Mouse (Mus musculus) heart, postnatal 0 days (tissue): ENCODE results near the gene Lmod1. TPM values are rescaled to one million over a fixed set of nuclear protein-coding genes. Genes with fewer than 3 reads are reported as not detected.
"Not testable (repeated sequence)": the region's sequence is repeated elsewhere in the genome, so short reads cannot be mapped to it uniquely, and the experiment has no call there.

Experiments used
- ATAC-seq: fragments of 200-750 bp; cut with Nextera tagmentation; 2 replicates; pipeline ENCODE4 v1.8.0; 2017; ENCODE audit warnings: low read depth, moderate number of reproducible peaks, moderate library complexity; ENCODE audit not compliant: insufficient read depth
- DNase-seq: peaks from one replicate; pipeline ENCODE4 v3.0.0-alpha.2; 2016; ENCODE audit warnings: low spot score
- H3K27ac ChIP-seq: fragments of 300-500 bp; sonication (generic); 2 replicates; pipeline ENCODE4 v1.5.1; 2014; ENCODE audit warnings: low read depth, mild to moderate bottlenecking
- H3K27me3 ChIP-seq: fragments of 300-500 bp; sonication (generic); 2 replicates; pipeline ENCODE4 v1.6.1; 2014; ENCODE audit warnings: low read length, mixed read lengths; ENCODE audit not compliant: control insufficient read depth, insufficient read depth
- H3K36me3 ChIP-seq: fragments of 300-500 bp; sonication (generic); replicated peaks from 2 replicates; pipeline ENCODE4 v1.6.1; 2014; ENCODE audit warnings: low read length, mixed read lengths; ENCODE audit not compliant: control insufficient read depth, insufficient read depth
- H3K4me1 ChIP-seq: fragments of 300-500 bp; sonication (generic); 2 replicates; pipeline ENCODE4 v1.6.1; 2014; ENCODE audit warnings: antibody characterized with exemption; ENCODE audit not compliant: control insufficient read depth, insufficient read depth
- H3K4me2 ChIP-seq: fragments of 300-500 bp; sonication (generic); 2 replicates; pipeline ENCODE4 v1.6.1; 2014; ENCODE audit warnings: low read depth, mild to moderate bottlenecking, low read length, moderate library complexity
- H3K4me3 ChIP-seq: fragments of 300-500 bp; sonication (generic); 2 replicates; pipeline ENCODE4 v1.5.1; 2014; ENCODE audit warnings: low read depth, low read length
- H3K9ac ChIP-seq: fragments of 300-500 bp; sonication (generic); replicated peaks from 2 replicates; pipeline ENCODE4 v1.6.1; 2014; ENCODE audit warnings: low read depth, low read length, mixed read lengths
- H3K9me3 ChIP-seq: fragments of 300-500 bp; sonication (generic); replicated peaks from 2 replicates; pipeline ENCODE4 v1.6.1; 2016; ENCODE audit warnings: low read length; ENCODE audit not compliant: control insufficient read depth
- CTCF ChIP-seq: IDR thresholded peaks from 2 replicates; pipeline ENCODE4 v1.5.1; 2016; ENCODE audit warnings: antibody characterized with exemption, control low read depth, low read depth
- EP300 ChIP-seq: IDR thresholded peaks from 2 replicates; pipeline ENCODE4 v1.6.1; 2016; ENCODE audit warnings: antibody characterized with exemption, low read depth
- WGBS: fragments of 180-500 bp; shearing (Covaris S2); extraction: QIAGEN DNeasy Blood & Tissue Kit; methylation state at CpG from one replicate; pipeline ENCODE4 v1.1.7; 2014; 5-methylcytosine and 5-hydroxymethylcytosine counted together
- polyA plus RNA-seq: library from polyadenylated mRNA; unstranded; fragments of >200 nt; fragmentation: Nextera tagmentation; extraction: Ambion mirVana; gene quantifications from 2 replicates; pipeline ENCODE4 v1.2.1, GENCODE M21; 2015
- total RNA-seq: library from RNA; depleted of rRNA; stranded (reverse); fragments of >200 nt; gene quantifications from 2 replicates; pipeline ENCODE4 v1.2.3, GENCODE M21; 2014; ENCODE audit warnings: low replicate concordance

Gene Lmod1
- total and polyA plus RNA-seq, 2 experiments from 2014 or later, result 1.3 to 7.5 TPM

- H3K27ac ChIP-seq, result peak overlapping the region; percentile 78
- ATAC-seq, result no peak
- H3K4me2 ChIP-seq, result no peak overlapping the region
- H3K4me1 ChIP-seq, result peaks cover 33% of the 10 kb centered on the region
- WGBS, result 27% methylated on average over 2 of the region's 2 CpGs
- no peak for DNase-seq
- H3K9ac ChIP-seq, result no peak overlapping the region
- H3K4me3 ChIP-seq, result no peak overlapping the region
- TF ChIP-seq EP300, result no peak
- no peak for TF ChIP-seq CTCF
- H3K9me3 ChIP-seq, result no peaks in the 10 kb centered on the region
- H3K27me3 ChIP-seq, result no peaks in the 10 kb centered on the region
- peaks cover 20% of the 10 kb centered on the region for H3K36me3 ChIP-seq
Observed at GRCm38 (mm10) chr1:135379048-135379447, 54.4 kb downstream of the Lmod1 start.

- Histone ChIP-seq H3K4me2 (no peak overlapping the region), H3K9me3 (no peaks in the 10 kb centered on the region), H3K36me3 (peaks cover 30% of the 10 kb centered on the region), H3K27ac (no peak overlapping the region; the same call in none of the 2 replicates), H3K9ac (no peak overlapping the region), H3K4me1 (peaks cover 30% of the 10 kb centered on the region), H3K27me3 (no peaks in the 10 kb centered on the region), H3K4me3 (no peak overlapping the region)
- TF ChIP-seq CTCF, result no peak
- TF ChIP-seq EP300, result no peak
- no peak for ATAC-seq
- 70% methylated on average over 15 of the region's 15 CpGs for WGBS
- no peak for DNase-seq
Observed at GRCm38 (mm10) chr1:135380071-135380991, 55.7 kb downstream of the Lmod1 start.

GRCm38 (mm10) chr1:135381560-135381959 is 57.0 kb downstream of the Lmod1 start:
- not testable (repeated sequence) for DNase-seq, H3K27ac ChIP-seq, H3K9ac ChIP-seq, ATAC-seq, H3K9me3 ChIP-seq, H3K4me2 ChIP-seq, H3K4me3 ChIP-seq, H3K27me3 ChIP-seq
- TF ChIP-seq CTCF, result peak; percentile 36
- peaks cover 30% of the 10 kb centered on the region for H3K4me1 ChIP-seq
- WGBS, result 58% methylated on average over 6 of the region's 6 CpGs
- peaks cover 43% of the 10 kb centered on the region for H3K36me3 ChIP-seq

- Histone ChIP-seq H3K27me3 (no peaks in the 10 kb centered on the region), H3K9me3 (no peaks in the 10 kb centered on the region), H3K4me2 (no peak overlapping the region), H3K4me3 (no peak overlapping the region), H3K36me3 (peaks cover 69% of the 10 kb centered on the region), H3K9ac (no peak overlapping the region), H3K4me1 (peaks cover 16% of the 10 kb centered on the region), H3K27ac (no peak overlapping the region)
- 95% methylated on average over 5 of the region's 5 CpGs for WGBS
- DNase-seq (no peak), ATAC-seq (no peak)
- TF ChIP-seq EP300 (no peak), CTCF (no peak)
Observed at GRCm38 (mm10) chr1:135384171-135384570, 59.6 kb downstream of the Lmod1 start.

GRCm38 (mm10) chr1:135385161-135385560 is 60.6 kb downstream of the Lmod1 start:
- no peak for TF ChIP-seq CTCF
- Histone ChIP-seq H3K4me3 (no peak overlapping the region), H3K9ac (no peak overlapping the region), H3K36me3 (peaks cover 78% of the 10 kb centered on the region), H3K4me2 (no peak overlapping the region), H3K4me1 (peaks cover 10% of the 10 kb centered on the region), H3K27ac (no peak overlapping the region), H3K9me3 (no peaks in the 10 kb centered on the region), H3K27me3 (no peaks in the 10 kb centered on the region)
- ATAC-seq (no peak), DNase-seq (no peak)
- WGBS, result 75% methylated on average over 9 of the region's 9 CpGs

GRCm38 (mm10) chr1:135399466-135399865 is 74.9 kb downstream of the Lmod1 start:
- no peaks in the 10 kb centered on the region for H3K27me3 ChIP-seq
- H3K36me3 ChIP-seq, result peaks cover 81% of the 10 kb centered on the region
- H3K4me1 ChIP-seq, result no peaks in the 10 kb centered on the region
- no peak overlapping the region for H3K27ac ChIP-seq
- no peak for TF ChIP-seq EP300
- TF ChIP-seq CTCF, result no peak
- 93% methylated on average over 5 of the region's 5 CpGs for WGBS
- H3K9me3 ChIP-seq, result no peaks in the 10 kb centered on the region
- no peak overlapping the region for H3K4me2 ChIP-seq
- no peak overlapping the region for H3K9ac ChIP-seq
- ATAC-seq (no peak), DNase-seq (no peak)
- no peak overlapping the region for H3K4me3 ChIP-seq
